Mouse (Mus musculus): Measurements from ENCODE around the gene Ndufa7. TPM values are rescaled to one million over a fixed set of nuclear protein-coding genes. Genes with fewer than 3 reads are reported as not detected.
"Not testable (repeated sequence)": the region's sequence is repeated elsewhere in the genome, so short reads cannot be mapped to it uniquely, and the experiment has no call there.

Gene Ndufa7
- total and polyA plus RNA-seq, 2 experiments from 2014 or later, result 258 to 529 TPM

DNA sequence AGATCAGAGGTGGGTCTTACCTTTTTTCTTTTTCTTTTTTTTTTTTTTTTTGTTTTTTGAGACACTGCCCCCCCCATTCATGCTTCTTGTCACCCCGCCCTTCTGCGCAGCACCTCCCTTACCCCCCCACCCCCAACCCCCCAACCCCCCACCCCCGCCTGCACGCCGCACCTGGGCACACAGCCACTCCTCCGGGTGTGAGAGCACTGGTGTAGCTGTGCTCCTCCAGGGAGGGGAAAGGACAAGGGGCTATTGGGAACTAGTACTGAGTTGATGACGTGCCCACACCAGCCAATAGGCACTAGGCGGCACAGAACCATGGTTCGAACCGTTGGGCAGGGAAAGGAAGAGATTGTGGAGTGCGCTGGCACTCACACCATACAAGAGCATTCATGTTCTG, 50.0 kb downstream of the Ndufa7 start:
- no peaks in the 10 kb centered on the region for H3K27me3 ChIP-seq (ENCODE audit: insufficient read depth, low read length)
- H3K4me3 ChIP-seq (ENCODE audit: low read depth, low read length), result no peak overlapping the region
- no peak overlapping the region for H3K4me2 ChIP-seq (ENCODE audit: low read depth)
- 84% methylated on average over 11 of the region's 11 CpGs for WGBS
- no peak overlapping the region for H3K27ac ChIP-seq (ENCODE audit: low read depth, low read length)
- no peaks in the 10 kb centered on the region for H3K36me3 ChIP-seq (ENCODE audit: insufficient read depth)
- H3K9me3 ChIP-seq (ENCODE audit: low read length), result no peaks in the 10 kb centered on the region
- no peak for DNase-seq
- no peaks in the 10 kb centered on the region for H3K4me1 ChIP-seq (ENCODE audit: insufficient read depth)
- no peak for ATAC-seq
- H3K9ac ChIP-seq, result no peak overlapping the region
- TF ChIP-seq CTCF (IDR thresholded peaks at IDR 0.05; ENCODE audit: low read depth), result no peak

DNA sequence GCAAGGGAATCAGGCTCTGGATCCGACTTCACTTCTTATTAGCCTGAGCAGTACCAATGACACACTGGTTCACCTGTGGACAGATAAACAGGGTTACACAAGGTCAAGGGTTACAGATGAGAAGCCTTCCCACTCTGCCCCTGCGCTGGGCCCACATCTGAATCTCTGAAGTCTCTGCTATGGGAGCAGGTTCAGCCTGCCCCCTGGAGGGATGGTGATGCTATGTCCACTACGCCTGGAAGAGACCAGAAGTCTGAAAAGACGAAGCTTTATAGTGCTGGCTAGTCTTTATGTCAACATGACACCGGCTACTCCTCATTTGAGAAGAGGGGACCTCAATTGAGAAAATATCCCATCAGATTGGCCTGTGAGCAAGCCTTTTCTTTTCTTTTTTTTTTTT, 51.4 kb downstream of the Ndufa7 start:
- not testable (repeated sequence) for H3K4me2 ChIP-seq (ENCODE audit: low read depth); DNase-seq; H3K36me3 ChIP-seq (ENCODE audit: insufficient read depth); H3K27me3 ChIP-seq (ENCODE audit: insufficient read depth, low read length); H3K4me3 ChIP-seq (ENCODE audit: low read depth, low read length); H3K4me1 ChIP-seq (ENCODE audit: insufficient read depth); H3K9me3 ChIP-seq (ENCODE audit: low read length); H3K9ac ChIP-seq; ATAC-seq; H3K27ac ChIP-seq (ENCODE audit: low read depth, low read length)
- TF ChIP-seq CTCF (IDR thresholded peaks at IDR 0.05; ENCODE audit: low read depth), result peak; percentile 11; the same call in 1 of the 2 replicates
- 86% methylated on average over 5 of the region's 5 CpGs for WGBS

DNA sequence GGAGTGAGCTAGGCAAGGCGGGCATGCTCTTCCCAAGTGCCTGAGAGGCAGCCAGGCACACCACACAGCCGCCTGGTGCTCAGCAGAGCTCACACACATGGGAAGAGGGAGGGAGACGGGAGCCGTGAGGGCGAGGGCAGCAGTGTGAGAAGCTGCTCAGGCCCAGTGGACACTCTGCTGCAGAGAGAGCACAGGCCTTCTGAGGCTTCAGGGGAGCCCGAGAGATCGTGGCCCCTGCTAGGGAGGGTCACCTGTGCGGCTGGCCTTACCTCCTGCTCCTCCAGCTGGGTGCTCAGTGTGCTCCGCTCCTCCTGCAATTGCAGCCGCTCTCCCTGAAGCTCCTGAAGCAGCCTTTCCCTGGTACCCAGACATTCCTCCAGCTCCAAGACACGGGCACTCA, 59.9 kb downstream of the Ndufa7 start:
- ATAC-seq; H3K27me3 ChIP-seq (ENCODE audit: insufficient read depth, low read length); H3K36me3 ChIP-seq (ENCODE audit: insufficient read depth); DNase-seq; H3K4me1 ChIP-seq (ENCODE audit: insufficient read depth); H3K27ac ChIP-seq (ENCODE audit: low read depth, low read length); H3K9ac ChIP-seq; H3K4me3 ChIP-seq (ENCODE audit: low read depth, low read length); H3K9me3 ChIP-seq (ENCODE audit: low read length); H3K4me2 ChIP-seq (ENCODE audit: low read depth): not testable (repeated sequence)
- 95% methylated on average over 9 of the region's 11 CpGs for WGBS

DNA sequence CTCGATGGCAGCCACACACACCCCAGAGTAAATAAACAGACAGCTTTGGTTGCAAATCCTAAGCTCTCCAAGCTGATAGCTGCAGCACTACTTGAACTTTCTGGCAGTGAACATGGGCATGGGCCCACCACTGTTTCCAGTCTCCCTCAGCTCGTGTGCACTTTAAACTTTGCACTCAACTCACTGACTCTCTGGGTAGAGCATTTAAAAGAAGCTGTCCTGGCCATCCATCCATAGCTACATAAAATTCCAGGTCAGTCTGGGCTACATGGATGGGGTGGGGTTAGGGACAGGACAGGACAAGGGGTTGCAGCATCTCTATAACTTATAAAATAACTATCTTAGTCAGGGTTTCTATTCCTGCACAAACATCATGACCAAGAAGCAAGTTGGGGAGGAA, 63.4 kb downstream of the Ndufa7 start:
- not testable (repeated sequence) for H3K36me3 ChIP-seq (ENCODE audit: insufficient read depth); H3K27me3 ChIP-seq (ENCODE audit: insufficient read depth, low read length); H3K27ac ChIP-seq (ENCODE audit: low read depth, low read length); DNase-seq; H3K4me1 ChIP-seq (ENCODE audit: insufficient read depth); H3K9ac ChIP-seq; H3K4me3 ChIP-seq (ENCODE audit: low read depth, low read length); H3K9me3 ChIP-seq (ENCODE audit: low read length); H3K4me2 ChIP-seq (ENCODE audit: low read depth); ATAC-seq
- 83% methylated on average over 2 of the region's 2 CpGs for WGBS

Small RNA genes within 50 kb of the gene (microRNA-seq; reads per million reads assigned to microRNA genes)
- gene Gm27740, result 0 reads per million in 2 experiments

Other genes with a start within 250 kb of the Ndufa7 start
- 31.2 and 58.8 TPM in 2 replicates for gene Zfp414, start 195.5 kb upstream of the Ndufa7 start, total RNA-seq (2014; rRNA removed)
- gene Zfp414, start 195.5 kb upstream of the Ndufa7 start, polyA plus RNA-seq (2015; fragmentation: Nextera tagmentation; extraction: Ambion mirVana), result 71.8 and 72.0 TPM in 2 replicates
- gene Pram1, start 186.5 kb upstream of the Ndufa7 start, total RNA-seq (2014; rRNA removed), result not detected in 2 replicates
- gene Pram1, start 186.5 kb upstream of the Ndufa7 start, polyA plus RNA-seq (2015; fragmentation: Nextera tagmentation; extraction: Ambion mirVana), result 0.14 and 0.30 TPM in 2 replicates
- gene Hnrnpm, start 137.7 kb upstream of the Ndufa7 start, total RNA-seq (2014; rRNA removed), result 73.6 and 87.1 TPM in 2 replicates
- gene Hnrnpm, start 137.7 kb upstream of the Ndufa7 start, polyA plus RNA-seq (2015; fragmentation: Nextera tagmentation; extraction: Ambion mirVana), result 135 and 151 TPM in 2 replicates
- gene March2, start 105.9 kb upstream of the Ndufa7 start, total RNA-seq (2014; rRNA removed), result 96.5 and 102 TPM in 2 replicates
- 72.5 and 77.6 TPM in 2 replicates for gene March2, start 105.9 kb upstream of the Ndufa7 start, polyA plus RNA-seq (2015; fragmentation: Nextera tagmentation; extraction: Ambion mirVana)
- 78.1 and 106 TPM in 2 replicates for gene Rab11b, start 64.0 kb upstream of the Ndufa7 start, total RNA-seq (2014; rRNA removed)
- gene Rab11b, start 64.0 kb upstream of the Ndufa7 start, polyA plus RNA-seq (2015; fragmentation: Nextera tagmentation; extraction: Ambion mirVana), result 527 and 560 TPM in 2 replicates
- gene Angptl4, start 42.7 kb upstream of the Ndufa7 start, total RNA-seq (2014; rRNA removed), result 13.2 and 17.2 TPM in 2 replicates
- gene Angptl4, start 42.7 kb upstream of the Ndufa7 start, polyA plus RNA-seq (2015; fragmentation: Nextera tagmentation; extraction: Ambion mirVana), result 24.4 and 25.2 TPM in 2 replicates
- gene Kank3, start 14.1 kb upstream of the Ndufa7 start, total RNA-seq (2014; rRNA removed), result 36.5 and 42.7 TPM in 2 replicates
- 35.8 and 43.4 TPM in 2 replicates for gene Kank3, start 14.1 kb upstream of the Ndufa7 start, polyA plus RNA-seq (2015; fragmentation: Nextera tagmentation; extraction: Ambion mirVana)
- gene Rps28, start within 50 bp of the Ndufa7 start, total RNA-seq (2014; rRNA removed), result 589 and 1,055 TPM in 2 replicates
- gene Rps28, start within 50 bp of the Ndufa7 start, polyA plus RNA-seq (2015; fragmentation: Nextera tagmentation; extraction: Ambion mirVana), result 603 and 823 TPM in 2 replicates
- gene Cd320, start 18.5 kb downstream of the Ndufa7 start, total RNA-seq (2014; rRNA removed), result 17.2 and 27.5 TPM in 2 replicates
- gene Cd320, start 18.5 kb downstream of the Ndufa7 start, polyA plus RNA-seq (2015; fragmentation: Nextera tagmentation; extraction: Ambion mirVana), result 50.3 and 53.6 TPM in 2 replicates
- gene Gm7029, start 49.3 kb downstream of the Ndufa7 start, total RNA-seq (2014; rRNA removed), result not detected in 2 replicates
- not detected in 2 replicates for gene Gm7029, start 49.3 kb downstream of the Ndufa7 start, polyA plus RNA-seq (2015; fragmentation: Nextera tagmentation; extraction: Ambion mirVana)
- gene Kifc1, start 66.1 kb downstream of the Ndufa7 start, total RNA-seq (2014; rRNA removed), result 4.3 and 4.7 TPM in 2 replicates
- gene Kifc1, start 66.1 kb downstream of the Ndufa7 start, polyA plus RNA-seq (2015; fragmentation: Nextera tagmentation; extraction: Ambion mirVana), result 1.3 and 1.4 TPM in 2 replicates
- not detected in 2 replicates for gene Platr17, start 80.6 kb downstream of the Ndufa7 start, total RNA-seq (2014; rRNA removed)
- 1.9 and 2.0 TPM in 2 replicates for gene Platr17, start 80.6 kb downstream of the Ndufa7 start, polyA plus RNA-seq (2015; fragmentation: Nextera tagmentation; extraction: Ambion mirVana)
- gene Daxx, start 84.8 kb downstream of the Ndufa7 start, total RNA-seq (2014; rRNA removed), result 70.4 and 77.1 TPM in 2 replicates
- gene Daxx, start 84.8 kb downstream of the Ndufa7 start, polyA plus RNA-seq (2015; fragmentation: Nextera tagmentation; extraction: Ambion mirVana), result 41.5 and 45.2 TPM in 2 replicates
- gene Tapbp, start 91.3 kb downstream of the Ndufa7 start, total RNA-seq (2014; rRNA removed), result 27.2 and 36.0 TPM in 2 replicates
- 25.0 and 26.2 TPM in 2 replicates for gene Tapbp, start 91.3 kb downstream of the Ndufa7 start, polyA plus RNA-seq (2015; fragmentation: Nextera tagmentation; extraction: Ambion mirVana)
- gene Zbtb22, start 91.3 kb downstream of the Ndufa7 start, total RNA-seq (2014; rRNA removed), result 34.4 and 44.0 TPM in 2 replicates
- gene Zbtb22, start 91.3 kb downstream of the Ndufa7 start, polyA plus RNA-seq (2015; fragmentation: Nextera tagmentation; extraction: Ambion mirVana), result 20.4 and 22.3 TPM in 2 replicates
- 75.7 and 76.3 TPM in 2 replicates for gene Rgl2, start 105.0 kb downstream of the Ndufa7 start, total RNA-seq (2014; rRNA removed)
- 24.1 and 27.1 TPM in 2 replicates for gene Rgl2, start 105.0 kb downstream of the Ndufa7 start, polyA plus RNA-seq (2015; fragmentation: Nextera tagmentation; extraction: Ambion mirVana)
- 57.0 and 78.4 TPM in 2 replicates for gene Pfdn6, start 115.8 kb downstream of the Ndufa7 start, total RNA-seq (2014; rRNA removed)
- gene Pfdn6, start 115.8 kb downstream of the Ndufa7 start, polyA plus RNA-seq (2015; fragmentation: Nextera tagmentation; extraction: Ambion mirVana), result 173 and 185 TPM in 2 replicates
- gene Wdr46, start 116.1 kb downstream of the Ndufa7 start, total RNA-seq (2014; rRNA removed), result 18.9 and 21.9 TPM in 2 replicates
- gene Wdr46, start 116.1 kb downstream of the Ndufa7 start, polyA plus RNA-seq (2015; fragmentation: Nextera tagmentation; extraction: Ambion mirVana), result 15.9 and 23.2 TPM in 2 replicates
- gene B3galt4, start 126.9 kb downstream of the Ndufa7 start, total RNA-seq (2014; rRNA removed), result 11.5 and 11.7 TPM in 2 replicates
- gene B3galt4, start 126.9 kb downstream of the Ndufa7 start, polyA plus RNA-seq (2015; fragmentation: Nextera tagmentation; extraction: Ambion mirVana), result 8.3 and 9.8 TPM in 2 replicates
- gene Vps52, start 131.2 kb downstream of the Ndufa7 start, total RNA-seq (2014; rRNA removed), result 46.2 and 46.8 TPM in 2 replicates
- gene Vps52, start 131.2 kb downstream of the Ndufa7 start, polyA plus RNA-seq (2015; fragmentation: Nextera tagmentation; extraction: Ambion mirVana), result 59.6 and 66.1 TPM in 2 replicates
- gene Rps18, start 131.4 kb downstream of the Ndufa7 start, total RNA-seq (2014; rRNA removed), result 1,357 and 2,159 TPM in 2 replicates
- 876 and 1,153 TPM in 2 replicates for gene Rps18, start 131.4 kb downstream of the Ndufa7 start, polyA plus RNA-seq (2015; fragmentation: Nextera tagmentation; extraction: Ambion mirVana)
- 14.3 and 21.9 TPM in 2 replicates for gene H2-K1, start 175.8 kb downstream of the Ndufa7 start, total RNA-seq (2014; rRNA removed)
- 17.3 and 21.2 TPM in 2 replicates for gene H2-K1, start 175.8 kb downstream of the Ndufa7 start, polyA plus RNA-seq (2015; fragmentation: Nextera tagmentation; extraction: Ambion mirVana)
- gene Ring1, start 200.1 kb downstream of the Ndufa7 start, total RNA-seq (2014; rRNA removed), result 20.7 and 21.4 TPM in 2 replicates
- 15.7 and 19.0 TPM in 2 replicates for gene Ring1, start 200.1 kb downstream of the Ndufa7 start, polyA plus RNA-seq (2015; fragmentation: Nextera tagmentation; extraction: Ambion mirVana)
- 39.1 and 58.0 TPM in 2 replicates for gene H2-Ke6, start 203.5 kb downstream of the Ndufa7 start, total RNA-seq (2014; rRNA removed)
- 54.6 and 55.7 TPM in 2 replicates for gene H2-Ke6, start 203.5 kb downstream of the Ndufa7 start, polyA plus RNA-seq (2015; fragmentation: Nextera tagmentation; extraction: Ambion mirVana)
- 126 and 161 TPM in 2 replicates for gene Slc39a7, start 207.1 kb downstream of the Ndufa7 start, total RNA-seq (2014; rRNA removed)
- 124 and 138 TPM in 2 replicates for gene Slc39a7, start 207.1 kb downstream of the Ndufa7 start, polyA plus RNA-seq (2015; fragmentation: Nextera tagmentation; extraction: Ambion mirVana)
- gene Rxrb, start 207.2 kb downstream of the Ndufa7 start, total RNA-seq (2014; rRNA removed), result 56.2 and 60.8 TPM in 2 replicates
- 58.1 and 58.4 TPM in 2 replicates for gene Rxrb, start 207.2 kb downstream of the Ndufa7 start, polyA plus RNA-seq (2015; fragmentation: Nextera tagmentation; extraction: Ambion mirVana)
- gene Col11a2, start 214.9 kb downstream of the Ndufa7 start, total RNA-seq (2014; rRNA removed), result 10.2 and 28.0 TPM in 2 replicates
- gene Col11a2, start 214.9 kb downstream of the Ndufa7 start, polyA plus RNA-seq (2015; fragmentation: Nextera tagmentation; extraction: Ambion mirVana), result 1.2 and 2.1 TPM in 2 replicates